Mouse (Mus musculus): ENCODE data around the gene Aqp2. TPM values are rescaled to one million over a fixed set of nuclear protein-coding genes. Genes with fewer than 3 reads are reported as not detected.
A peak's percentile ranks its signal among the peaks of the same experiment; 100 is the strongest.

The Aqp2 gene
- total RNA-seq (2021) (1 to 10 TPM in 1 of 2 experiments, under 1 TPM in 1; 0.81 to 3.5 TPM), polyA plus RNA-seq (2012; rRNA removed) (0.40 and 0.59 TPM in 2 replicates)
- long read RNA-seq, transcript Aqp2-201 (4 exons, 1,419 nt), result major isoform, 5 of 6 reads
- long read RNA-seq, partial matches to known transcripts, result 1 of 6 reads
- long read RNA-seq, other reads (novel, unspliced or antisense), result 0 of 6 reads

- DNase-seq, result peak; percentile 35
These were observed at the start of gene Aqp2 for GRCm38 (mm10) chr15:99578802-99579485. Aqp2 (plus strand) TSS chr15:99579055.

GRCm38 (mm10) chr15:99531146-99531545 is 47.7 kb upstream of the Aqp2 start:
- DNase-seq, result no peak

- DNase-seq, result no peak
These were observed 46.8 kb upstream of the Aqp2 start for GRCm38 (mm10) chr15:99532023-99532422.

GRCm38 (mm10) chr15:99536889-99537862 is 41.7 kb upstream of the Aqp2 start:
- DNase-seq, result peak; percentile 10

GRCm38 (mm10) chr15:99539891-99540290 is 39.0 kb upstream of the Aqp2 start:
- no peak for DNase-seq

GRCm38 (mm10) chr15:99544047-99544446 is 34.8 kb upstream of the Aqp2 start:
- DNase-seq, result no peak

GRCm38 (mm10) chr15:99546596-99546995 is 32.3 kb upstream of the Aqp2 start:
- no peak for DNase-seq

- DNase-seq, result no peak
These were observed 31.1 kb upstream of the Aqp2 start for GRCm38 (mm10) chr15:99547732-99548131.

DNA sequence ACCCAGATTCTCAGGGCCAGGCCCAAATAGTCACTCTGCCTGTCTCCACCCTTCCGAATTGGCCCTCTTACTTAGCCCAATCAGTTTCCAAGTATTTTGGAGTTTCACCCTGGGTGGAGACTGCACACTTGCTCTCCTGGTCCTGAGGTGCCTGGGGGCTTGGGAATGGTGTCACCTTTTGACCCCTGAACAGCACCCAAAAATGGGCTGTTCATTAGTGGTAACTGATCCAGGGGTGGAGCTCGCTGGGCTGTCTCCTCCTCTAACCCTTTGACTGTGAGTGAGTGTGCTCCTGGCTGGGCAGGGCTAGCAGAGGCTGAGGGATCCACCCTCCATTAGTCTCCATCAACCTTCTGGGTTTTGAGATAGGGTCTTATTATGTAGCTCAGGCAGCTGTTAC is 29.0 kb upstream of the Aqp2 start:
- DNase-seq, result no peak

DNA sequence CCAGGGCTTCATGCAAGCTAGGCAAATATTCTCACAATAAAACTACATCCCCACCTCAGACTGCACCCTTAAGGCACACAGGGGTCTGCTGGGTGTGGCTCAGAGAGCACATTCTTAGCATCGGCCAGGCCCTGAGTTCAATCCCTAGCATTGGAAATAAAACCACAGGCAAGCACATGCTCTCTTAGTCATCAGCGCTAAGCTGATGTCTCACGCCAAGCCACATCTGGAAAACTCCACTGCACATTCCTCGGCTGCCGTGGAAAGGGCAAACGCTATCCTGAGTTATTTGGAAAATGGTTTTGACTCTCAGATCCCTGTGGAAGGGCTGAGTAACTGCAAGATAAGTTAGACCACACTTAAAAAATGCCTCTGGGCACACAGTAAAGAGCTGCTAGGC is 25.1 kb upstream of the Aqp2 start:
- no peak for DNase-seq

DNA sequence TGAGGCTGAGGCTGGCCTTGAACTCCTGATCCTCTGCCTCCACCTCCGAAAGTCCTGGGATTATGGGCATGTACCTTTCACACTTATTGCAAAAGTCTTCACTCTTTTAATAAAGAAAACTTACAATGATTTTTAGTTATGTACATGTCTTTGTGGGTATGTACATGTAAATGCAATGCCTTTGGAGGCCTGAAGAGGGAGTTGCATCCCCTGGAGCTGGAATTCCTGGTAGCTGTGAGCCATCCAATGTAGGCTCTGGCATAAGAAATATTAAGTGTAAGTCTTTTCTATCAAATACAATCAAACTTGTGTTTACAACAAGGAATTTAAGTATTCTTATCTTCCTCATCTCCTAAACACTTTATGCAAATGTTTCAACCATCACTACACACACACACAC is 19.9 kb upstream of the Aqp2 start:
- no peak for DNase-seq

DNA sequence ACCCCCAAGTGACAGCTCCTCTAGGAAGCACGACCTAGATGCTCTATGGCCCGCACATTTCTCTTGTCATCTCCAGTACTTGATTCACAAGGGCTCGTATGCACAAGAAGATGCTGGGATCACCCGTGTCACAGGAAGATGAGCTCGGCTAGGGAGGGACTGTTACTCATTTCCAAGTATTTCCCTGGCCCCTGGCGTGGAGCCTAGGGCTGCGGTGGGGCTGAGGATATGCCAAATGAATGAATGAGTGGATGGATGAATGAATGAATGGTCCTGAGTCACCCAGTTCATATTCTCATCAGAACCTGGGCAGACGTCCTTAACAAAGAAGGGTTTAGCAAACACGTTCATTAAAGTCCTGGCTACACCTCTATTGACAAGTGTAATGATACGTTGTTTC is 18.6 kb upstream of the Aqp2 start:
- no peak for DNase-seq

DNA sequence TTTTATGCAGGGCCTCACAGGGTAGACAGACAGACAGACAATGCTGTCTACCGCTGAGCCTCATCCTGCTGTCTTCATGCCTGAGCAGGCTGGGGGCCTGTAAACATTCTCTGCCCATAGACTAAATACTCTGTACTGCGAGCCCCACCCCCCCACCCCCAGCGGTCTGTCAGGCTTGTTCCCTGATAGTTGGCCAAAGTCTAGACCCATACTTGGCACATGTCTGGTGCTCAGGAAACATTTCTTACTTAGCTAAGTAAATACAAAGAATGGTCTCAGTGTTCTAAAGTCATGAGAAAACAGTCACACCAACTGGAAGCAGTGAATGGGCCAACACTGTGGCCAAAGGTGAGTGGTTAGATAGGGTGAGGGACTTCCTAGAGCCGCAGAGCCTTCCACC is 11.5 kb upstream of the Aqp2 start:
- no peak for DNase-seq

- DNase-seq, result no peak
These were observed 10.2 kb upstream of the Aqp2 start for GRCm38 (mm10) chr15:99568682-99569081.

GRCm38 (mm10) chr15:99569123-99569522 is 9.7 kb upstream of the Aqp2 start:
- no peak for DNase-seq

GRCm38 (mm10) chr15:99583463-99584344 is 4.8 kb downstream of the Aqp2 start:
- peak; percentile 47 for DNase-seq

GRCm38 (mm10) chr15:99584407-99585202 is 5.8 kb downstream of the Aqp2 start:
- DNase-seq, result peak; percentile 15

GRCm38 (mm10) chr15:99585741-99586140 is 6.9 kb downstream of the Aqp2 start:
- peak; percentile 74 for DNase-seq

GRCm38 (mm10) chr15:99586525-99586924 is 7.7 kb downstream of the Aqp2 start:
- no peak for DNase-seq

DNA sequence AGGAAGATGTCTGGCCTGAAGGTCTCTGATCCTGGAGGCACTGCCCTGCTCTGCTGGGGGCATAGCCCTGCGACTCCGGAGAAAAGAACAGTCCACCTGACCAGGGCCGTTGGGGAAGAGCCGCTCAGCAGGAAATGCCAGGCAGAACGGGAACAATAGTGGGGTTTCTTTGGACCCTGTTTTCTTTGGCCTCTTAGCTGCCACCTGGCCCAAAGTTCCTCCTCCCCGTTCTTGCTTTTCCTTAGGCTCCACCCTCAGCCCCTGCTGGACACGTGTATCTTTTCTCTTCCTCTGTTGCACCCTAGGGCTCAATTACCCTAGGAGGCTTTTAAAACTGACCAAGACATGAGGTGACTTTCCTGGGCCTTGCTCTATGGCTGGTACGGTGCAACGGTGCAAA is 10.4 kb downstream of the Aqp2 start:
- DNase-seq, result no peak

DNA sequence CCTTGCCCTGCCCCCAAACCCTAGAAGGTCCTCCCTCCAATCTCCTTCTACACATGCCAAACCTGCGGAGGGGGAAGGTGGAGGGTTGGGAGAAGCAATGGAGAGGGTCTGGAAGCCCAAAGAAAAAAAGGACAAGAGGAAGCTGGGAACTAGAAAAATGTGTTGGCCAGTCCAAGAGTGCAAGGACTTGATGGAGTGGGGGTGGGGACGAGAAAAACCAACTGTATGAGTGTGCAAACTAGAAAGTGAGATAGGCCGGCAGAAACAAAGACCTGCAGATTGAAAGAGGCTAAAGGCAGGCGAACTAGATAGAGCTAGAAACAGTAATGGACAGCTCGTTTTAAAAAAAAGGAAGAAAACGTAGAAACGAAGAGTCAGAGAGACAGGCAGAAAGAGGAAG is 10.8 kb downstream of the Aqp2 start:
- no peak for DNase-seq

All from adrenal gland, adult 2 months (tissue).